Mouse (Mus musculus) kidney, adult 2 months (tissue): Measurements from ENCODE around the gene Tbx1. TPM values are rescaled to one million over a fixed set of nuclear protein-coding genes. Genes with fewer than 3 reads are reported as not detected.

Source experiments
- DNase-seq: peaks from one replicate; pipeline ENCODE4 v3.0.0; 2021
- H3K27ac ChIP-seq: fragments of 200-500 bp; 2 replicates; pipeline ENCODE4 v1.5.1; 2012; ENCODE audit warnings: low read depth, low read length, control low read depth, inconsistent platforms; ENCODE audit not compliant: insufficient read depth
- H3K27me3 ChIP-seq: fragments of 200-500 bp; replicated peaks from 2 replicates; pipeline ENCODE4 v1.6.1; 2012; ENCODE audit warnings: mild to moderate bottlenecking, moderate library complexity, low read length, inconsistent platforms; ENCODE audit not compliant: control insufficient read depth, insufficient read depth
- H3K36me3 ChIP-seq: fragments of 200-500 bp; 2 replicates; pipeline ENCODE4 v1.6.1; 2012; ENCODE audit warnings: mild to moderate bottlenecking, moderate library complexity, low read length, inconsistent platforms; ENCODE audit not compliant: control insufficient read depth, insufficient read depth
- H3K4me1 ChIP-seq: fragments of 200-500 bp; 2 replicates; pipeline ENCODE4 v1.6.1; 2011; ENCODE audit warnings: low read length; ENCODE audit not compliant: control insufficient read depth, insufficient read depth
- H3K4me3 ChIP-seq: fragments of 200-500 bp; 2 replicates; pipeline ENCODE4 v1.5.1; 2011; ENCODE audit warnings: mild to moderate bottlenecking, low read depth, low read length, control low read depth; ENCODE audit not compliant: insufficient read depth
- CTCF ChIP-seq: fragments of 200-500 bp; conservative IDR thresholded peaks from 2 replicates; pipeline ENCODE4 v1.5.1; 2011; ENCODE audit warnings: low read depth, mild to moderate bottlenecking, control low read depth, low read length, moderate library complexity, mixed read lengths; ENCODE audit not compliant: insufficient read depth, insufficient read length
- POLR2A ChIP-seq: fragments of 200-500 bp; IDR thresholded peaks from one replicate; pipeline ENCODE4 v1.6.1; 2011; ENCODE audit warnings: low read depth, low read length, control low read depth
- WGBS: fragments of 180-500 bp; shearing (Covaris S2); methylation state at CpG from one replicate; pipeline ENCODE4 v1.1.7; 2018; 5-methylcytosine and 5-hydroxymethylcytosine counted together
- polyA plus RNA-seq: library from polyadenylated mRNA; depleted of rRNA; stranded (reverse); fragments of >200 nt; gene quantifications from 2 replicates; pipeline ENCODE4 v1.2.3, GENCODE M21; 2012

The Tbx1 gene
- polyA plus RNA-seq, 1 experiment: 1.7 TPM

DNA sequence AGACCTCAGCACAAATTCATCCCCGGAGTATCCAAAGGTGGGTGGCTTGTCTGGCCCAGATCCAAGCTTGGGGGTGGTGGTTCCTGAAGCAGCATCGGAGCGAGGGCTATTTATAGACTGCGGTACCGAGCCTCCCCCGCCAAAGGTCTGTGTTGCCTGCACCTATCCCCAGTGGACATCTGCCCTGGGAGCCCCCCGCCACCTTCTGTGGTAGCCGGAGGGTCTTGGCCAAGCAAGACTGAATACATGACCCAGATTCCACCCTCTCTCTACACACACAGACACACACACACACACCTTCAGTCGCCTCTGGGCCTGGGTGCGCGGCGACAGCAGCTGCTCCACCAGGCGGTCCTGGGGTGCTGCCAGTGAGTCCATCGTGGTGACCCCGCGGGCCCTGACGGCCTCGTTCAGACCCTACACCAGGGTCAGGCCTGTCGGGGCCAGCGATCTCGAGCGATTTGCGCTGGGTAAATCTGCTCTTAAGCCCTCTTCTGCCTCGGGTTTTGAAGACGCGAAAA is 35.4 kb upstream of the Tbx1 start:
- WGBS: 16% methylated on average over 26 of the region's 26 CpGs
- Histone ChIP-seq H3K36me3 (no peaks in the 10 kb centered on the region), H3K4me1 (no peaks in the 10 kb centered on the region), H3K27me3 (no peaks in the 10 kb centered on the region; the same call in 1 of the 2 replicates), H3K27ac (no peak overlapping the region), H3K4me3 (peak overlapping the region; percentile 36; the same call in 1 of the 2 replicates)
- TF ChIP-seq CTCF (no peak), POLR2A (no peak)
- DNase-seq: no peak

DNA sequence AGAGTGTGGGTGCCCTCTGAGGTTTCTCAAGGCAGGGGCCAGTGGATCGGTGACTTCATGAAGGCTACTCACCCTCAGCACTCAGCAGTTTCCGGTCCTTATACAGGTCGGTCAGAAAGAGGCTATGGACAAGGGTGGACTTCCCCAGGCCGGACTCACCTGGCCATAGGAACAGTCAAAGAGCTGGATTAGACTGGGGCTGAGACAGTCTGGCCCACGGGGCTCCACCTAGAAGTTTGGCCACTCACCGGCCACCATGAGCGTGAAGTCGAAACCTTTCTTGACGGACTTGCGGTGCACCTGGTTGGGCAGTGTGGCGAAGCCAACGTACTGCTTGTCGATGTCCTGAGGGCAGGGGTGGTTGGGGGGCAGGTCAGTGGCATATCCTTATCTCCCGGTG is 34.6 kb upstream of the Tbx1 start:
- 61% methylated on average over 14 of the region's 14 CpGs for WGBS
- H3K27me3 ChIP-seq: no peaks in the 10 kb centered on the region; the same call in 1 of the 2 replicates
- H3K36me3 ChIP-seq: no peaks in the 10 kb centered on the region
- TF ChIP-seq POLR2A: no peak
- no peak for TF ChIP-seq CTCF
- H3K27ac ChIP-seq: no peak overlapping the region
- no peaks in the 10 kb centered on the region for H3K4me1 ChIP-seq
- no peak for DNase-seq
- no peak overlapping the region for H3K4me3 ChIP-seq

DNA sequence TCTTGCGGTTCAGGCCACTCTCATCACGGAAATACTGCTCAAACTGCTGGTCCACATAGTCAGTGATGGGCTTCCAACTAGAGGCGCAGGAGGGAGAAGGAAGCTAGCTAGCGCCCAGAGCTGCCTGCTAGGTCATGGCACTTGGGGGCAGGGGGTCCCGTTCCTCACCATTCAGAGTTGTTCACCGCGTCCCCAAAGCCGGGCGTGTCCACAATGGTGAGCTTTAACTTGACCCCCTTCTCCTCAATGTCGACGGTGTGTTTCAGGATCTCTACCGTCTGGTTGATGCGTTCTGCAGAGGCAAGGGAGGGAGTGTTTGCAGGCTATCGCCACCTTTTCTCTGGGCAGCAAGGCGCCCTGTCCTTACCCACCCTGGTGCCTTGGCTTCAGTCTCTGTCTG is 34.2 kb upstream of the Tbx1 start:
- Histone ChIP-seq H3K27ac (no peak overlapping the region), H3K36me3 (no peaks in the 10 kb centered on the region), H3K4me3 (no peak overlapping the region), H3K4me1 (no peaks in the 10 kb centered on the region), H3K27me3 (no peaks in the 10 kb centered on the region; the same call in 1 of the 2 replicates)
- no peak for DNase-seq
- 60% methylated on average over 15 of the region's 15 CpGs for WGBS
- TF ChIP-seq POLR2A (no peak), CTCF (no peak)

- 74% methylated on average over 15 of the region's 15 CpGs for WGBS
- Histone ChIP-seq H3K4me1 (no peaks in the 10 kb centered on the region), H3K27me3 (no peaks in the 10 kb centered on the region; the same call in 1 of the 2 replicates)
These were observed 33.5 kb upstream of the Tbx1 start for GRCm38 (mm10) chr16:18623751-18624540.

GRCm38 (mm10) chr16:18622916-18623750 is 32.7 kb upstream of the Tbx1 start:
- no peaks in the 10 kb centered on the region for H3K4me1 ChIP-seq
- H3K27me3 ChIP-seq: no peaks in the 10 kb centered on the region; the same call in 1 of the 2 replicates
- no peaks in the 10 kb centered on the region for H3K36me3 ChIP-seq
- no peak overlapping the region for H3K27ac ChIP-seq
- TF ChIP-seq CTCF: no peak
- TF ChIP-seq POLR2A: no peak
- WGBS: 69% methylated on average over 29 of the region's 29 CpGs
- DNase-seq: no peak
- no peak overlapping the region for H3K4me3 ChIP-seq

More at GRCm38 (mm10) chr16:18623751-18624540, 33.5 kb upstream of the Tbx1 start:
- no peak overlapping the region for H3K27ac ChIP-seq
- no peaks in the 10 kb centered on the region for H3K36me3 ChIP-seq
- TF ChIP-seq CTCF (no peak), POLR2A (no peak)
- H3K4me3 ChIP-seq: no peak overlapping the region
- DNase-seq: no peak

DNA sequence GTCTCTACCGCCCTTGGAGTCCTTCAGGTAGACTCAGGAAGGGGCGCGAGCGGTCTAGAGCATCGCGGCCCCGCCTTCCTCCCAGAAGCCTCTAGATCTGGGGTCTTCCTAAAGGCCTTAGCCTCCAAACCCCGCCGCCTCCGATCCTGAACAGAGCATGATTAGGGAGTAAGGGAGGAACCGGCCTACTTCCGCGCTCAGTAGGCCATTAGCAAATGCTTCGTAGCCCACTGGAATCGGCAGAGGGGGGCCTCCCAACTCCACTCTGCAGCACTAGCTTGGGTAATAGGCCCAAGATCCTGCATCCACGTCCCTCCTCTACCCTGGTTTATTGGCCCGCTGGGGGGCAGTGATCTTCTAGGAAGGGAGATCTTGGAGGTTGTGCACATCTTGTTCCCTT is 31.5 kb upstream of the Tbx1 start, which contains the start of gene Gp1bb:
Gene Gp1bb (minus strand): TSS at position 385 of the 400 bp plus-strand sequence.
- TF ChIP-seq CTCF (no peak), POLR2A (no peak)
- no peak within 1 kb of the TSS for H3K4me3 ChIP-seq
- no peaks in the 10 kb centered on the region; the same call in 1 of the 2 replicates for H3K27me3 ChIP-seq

GRCm38 (mm10) chr16:18621362-18622001 is 31.0 kb upstream of the Tbx1 start:
- Histone ChIP-seq H3K4me1 (no peaks in the 10 kb centered on the region), H3K27ac (no peak overlapping the region), H3K36me3 (no peaks in the 10 kb centered on the region), H3K4me3 (no peak overlapping the region), H3K27me3 (no peaks in the 10 kb centered on the region; the same call in 1 of the 2 replicates)
- no peak for TF ChIP-seq CTCF
- no peak for TF ChIP-seq POLR2A
- DNase-seq: no peak
- WGBS: 11% methylated on average over 38 of the region's 38 CpGs

More for the DNA sequence above, 31.5 kb upstream of the Tbx1 start, which contains the start of gene Gp1bb:
- Histone ChIP-seq H3K36me3 (no peaks in the 10 kb centered on the region), H3K4me1 (no peaks in the 10 kb centered on the region), H3K27ac (no peak within 1 kb of the TSS)
- no peak for DNase-seq
- 33% methylated on average over 17 of the region's 17 CpGs for WGBS
